Mouse (Mus musculus) embryonic facial prominence, embryonic 15.5 days (tissue): ENCODE measurements at regions not wholly inside any gene's neighbourhood (a gene's known extent, or its start where the extent isn't known, plus 50 kb on each side); places are given as distances from the start of the nearest gene placed in this dataset.

Experiments
- ATAC-seq: fragments of 200-750 bp; cut with Nextera tagmentation; 2 replicates; pipeline ENCODE4 v1.8.0; 2017; ENCODE audit warnings: low read depth, moderate TSS enrichment; ENCODE audit not compliant: insufficient number of reproducible peaks, low FRiP score, low TSS enrichment
- H3K27ac ChIP-seq: fragments of 300-500 bp; sonication (generic); replicated peaks from 2 replicates; pipeline ENCODE4 v1.5.1; 2015; ENCODE audit warnings: mild to moderate bottlenecking, inconsistent platforms
- H3K27me3 ChIP-seq: fragments of 300-500 bp; sonication (generic); 2 replicates; pipeline ENCODE4 v1.6.1; 2015; ENCODE audit warnings: inconsistent platforms
- H3K36me3 ChIP-seq: fragments of 300-500 bp; sonication (generic); 2 replicates; pipeline ENCODE4 v1.6.1; 2015; ENCODE audit warnings: mild to moderate bottlenecking, inconsistent platforms
- H3K4me1 ChIP-seq: fragments of 300-500 bp; sonication (generic); 2 replicates; pipeline ENCODE4 v1.6.1; 2015; ENCODE audit warnings: inconsistent platforms
- H3K4me2 ChIP-seq: fragments of 300-500 bp; sonication (generic); replicated peaks from 2 replicates; pipeline ENCODE4 v1.6.1; 2015; ENCODE audit warnings: mild to moderate bottlenecking, inconsistent platforms
- H3K4me3 ChIP-seq: fragments of 300-500 bp; sonication (generic); replicated peaks from 2 replicates; pipeline ENCODE4 v1.5.1; 2015; ENCODE audit warnings: mild to moderate bottlenecking, inconsistent platforms
- H3K9ac ChIP-seq: fragments of 300-500 bp; sonication (generic); 2 replicates; pipeline ENCODE4 v1.6.1; 2015; ENCODE audit warnings: inconsistent platforms
- H3K9me3 ChIP-seq: fragments of 300-500 bp; sonication (generic); replicated peaks from 2 replicates; pipeline ENCODE4 v1.6.1; 2016; ENCODE audit warnings: inconsistent platforms
- WGBS: fragments of 180-500 bp; shearing (Covaris S2); methylation state at CpG from one replicate; pipeline ENCODE4 v1.1.7; 2015; 5-methylcytosine and 5-hydroxymethylcytosine counted together

DNA sequence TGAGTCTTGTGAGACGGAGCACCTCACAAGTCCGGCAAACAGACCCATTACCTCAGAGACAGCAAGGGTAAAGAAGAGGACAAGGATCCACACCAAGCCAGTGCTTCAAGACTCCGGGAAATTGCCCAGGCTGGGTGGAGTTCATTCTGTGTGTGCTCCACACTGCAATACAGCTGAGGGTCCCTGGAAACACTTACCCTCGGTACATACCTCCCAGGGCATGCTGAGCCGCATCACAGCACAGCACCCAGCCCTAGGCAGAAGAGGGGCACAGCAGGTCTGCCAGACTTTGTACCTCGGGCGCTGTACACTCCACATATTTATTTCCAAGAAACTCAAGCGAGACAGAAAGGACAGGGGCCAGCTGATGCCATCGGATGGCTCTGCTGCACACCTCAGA, 54.5 kb upstream of the Cmc1 start:
- H3K9ac ChIP-seq, result no peak overlapping the region
- no peak for ATAC-seq
- no peaks in the 10 kb centered on the region for H3K36me3 ChIP-seq
- no peak overlapping the region for H3K4me3 ChIP-seq
- 77% methylated on average over 9 of the region's 9 CpGs for WGBS
- H3K27me3 ChIP-seq, result no peaks in the 10 kb centered on the region
- no peak overlapping the region for H3K4me2 ChIP-seq
- no peaks in the 10 kb centered on the region for H3K4me1 ChIP-seq
- no peaks in the 10 kb centered on the region for H3K9me3 ChIP-seq
- no peak overlapping the region for H3K27ac ChIP-seq

DNA sequence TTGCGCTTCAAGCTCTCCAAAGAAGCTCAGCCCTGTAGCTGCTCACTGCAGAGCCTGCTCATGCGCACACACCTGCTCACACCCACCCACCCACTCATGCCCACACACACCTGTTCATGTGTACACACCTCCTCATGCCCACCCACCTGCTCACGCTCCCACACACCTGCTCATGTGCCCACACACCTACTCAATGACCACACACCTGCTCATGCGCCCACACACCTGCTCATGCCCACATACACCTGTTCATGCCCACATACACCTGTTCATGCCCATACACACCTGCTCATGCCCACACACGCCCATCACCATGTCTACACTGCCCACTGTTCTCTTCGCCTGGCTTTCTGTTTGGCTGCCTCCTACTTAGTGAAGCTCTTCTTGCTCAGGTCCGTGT, 56.5 kb upstream of the Cmc1 start:
- Histone ChIP-seq H3K9ac (no peak overlapping the region), H3K36me3 (no peaks in the 10 kb centered on the region), H3K27me3 (no peaks in the 10 kb centered on the region), H3K4me1 (no peaks in the 10 kb centered on the region), H3K27ac (no peak overlapping the region), H3K4me2 (no peak overlapping the region), H3K4me3 (no peak overlapping the region), H3K9me3 (no peaks in the 10 kb centered on the region)
- no peak for ATAC-seq
- WGBS, result 87% methylated on average over 7 of the region's 7 CpGs

DNA sequence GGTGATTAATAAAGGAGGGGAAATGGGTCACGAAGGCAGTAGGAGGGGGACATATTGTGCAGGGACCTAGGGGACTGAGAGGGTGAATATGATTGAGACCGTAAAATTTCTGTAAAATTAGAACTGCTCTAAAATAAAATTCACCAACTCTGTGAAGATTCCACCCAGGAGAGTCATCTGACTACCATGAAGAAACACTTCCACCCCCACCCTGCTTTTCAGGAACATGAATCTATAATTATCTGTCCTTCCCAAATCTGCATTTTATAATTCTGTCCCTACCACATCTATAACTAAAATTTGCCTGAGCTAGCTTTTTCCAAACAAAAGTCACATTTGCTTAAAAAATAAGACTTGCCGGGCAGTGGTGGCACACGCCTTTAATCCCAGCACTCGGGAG, 69.7 kb upstream of the Cmc1 start:
- ATAC-seq, result no peak
- Histone ChIP-seq H3K4me2 (no peak overlapping the region), H3K4me1 (no peaks in the 10 kb centered on the region), H3K27me3 (no peaks in the 10 kb centered on the region), H3K9me3 (no peaks in the 10 kb centered on the region), H3K4me3 (no peak overlapping the region), H3K9ac (no peak overlapping the region), H3K36me3 (no peaks in the 10 kb centered on the region), H3K27ac (no peak overlapping the region)
- WGBS, result 86% methylated on average over 5 of the region's 5 CpGs

DNA sequence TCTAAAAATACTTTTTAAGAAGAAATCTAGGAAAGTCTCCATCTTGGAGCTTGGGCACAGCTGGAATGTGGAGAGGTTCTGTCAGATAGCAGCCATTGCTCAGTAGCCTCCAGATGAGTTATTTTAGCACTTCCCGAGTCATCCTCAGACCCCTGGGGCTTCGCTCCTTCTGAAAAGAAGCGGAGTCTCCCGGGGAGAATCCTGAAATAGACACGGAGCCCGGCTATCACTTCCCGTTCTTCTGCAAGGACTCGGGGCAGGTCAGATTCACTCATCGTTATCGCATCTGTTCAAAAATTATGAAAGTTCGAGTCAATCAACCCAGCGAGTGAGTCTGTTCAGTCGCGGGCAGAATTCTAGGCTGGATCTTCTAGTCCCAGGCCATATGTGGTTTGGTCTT, 71.2 kb upstream of the Cmc1 start:
- no peak overlapping the region for H3K9ac ChIP-seq
- no peaks in the 10 kb centered on the region for H3K4me1 ChIP-seq
- no peak overlapping the region for H3K4me3 ChIP-seq
- ATAC-seq, result no peak
- no peak overlapping the region for H3K27ac ChIP-seq
- no peaks in the 10 kb centered on the region for H3K36me3 ChIP-seq
- H3K9me3 ChIP-seq, result no peaks in the 10 kb centered on the region
- WGBS, result 78% methylated on average over 14 of the region's 14 CpGs
- H3K4me2 ChIP-seq, result no peak overlapping the region
- H3K27me3 ChIP-seq, result no peaks in the 10 kb centered on the region

DNA sequence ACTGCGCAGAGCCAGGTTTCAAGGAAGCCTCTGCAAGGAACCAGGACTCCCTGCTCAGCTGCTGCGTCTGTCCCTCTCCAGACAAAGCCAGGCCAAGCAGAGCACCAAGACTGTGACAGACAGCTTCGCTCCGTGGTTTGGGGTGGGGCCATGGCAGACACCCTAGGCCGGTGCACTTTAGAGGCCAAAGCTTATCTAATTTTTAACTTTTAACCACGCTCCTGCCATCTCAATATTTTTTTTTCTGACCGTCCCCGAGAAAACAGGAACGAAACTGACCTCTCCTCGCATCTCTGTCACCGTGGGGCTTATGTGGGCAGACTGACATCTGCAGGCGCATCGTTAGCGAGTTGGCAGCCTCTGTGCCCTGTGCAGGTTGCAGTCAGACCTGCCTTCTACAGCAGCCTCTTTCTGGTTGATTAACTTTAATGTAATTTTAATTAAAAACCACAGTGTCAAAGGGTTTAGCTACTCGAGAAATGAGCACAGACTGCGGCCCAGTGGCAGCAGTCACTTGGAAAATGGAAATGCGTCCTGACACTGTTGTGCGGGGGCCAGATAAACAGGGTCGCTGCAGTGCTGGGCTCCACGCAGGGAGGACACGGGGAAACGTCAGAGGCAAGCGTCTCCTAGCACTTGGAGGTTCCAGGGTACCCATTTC, 77.6 kb upstream of the Cmc1 start:
- no peaks in the 10 kb centered on the region for H3K36me3 ChIP-seq
- WGBS, result 54% methylated on average over 23 of the region's 23 CpGs
- H3K4me1 ChIP-seq, result no peaks in the 10 kb centered on the region

DNA sequence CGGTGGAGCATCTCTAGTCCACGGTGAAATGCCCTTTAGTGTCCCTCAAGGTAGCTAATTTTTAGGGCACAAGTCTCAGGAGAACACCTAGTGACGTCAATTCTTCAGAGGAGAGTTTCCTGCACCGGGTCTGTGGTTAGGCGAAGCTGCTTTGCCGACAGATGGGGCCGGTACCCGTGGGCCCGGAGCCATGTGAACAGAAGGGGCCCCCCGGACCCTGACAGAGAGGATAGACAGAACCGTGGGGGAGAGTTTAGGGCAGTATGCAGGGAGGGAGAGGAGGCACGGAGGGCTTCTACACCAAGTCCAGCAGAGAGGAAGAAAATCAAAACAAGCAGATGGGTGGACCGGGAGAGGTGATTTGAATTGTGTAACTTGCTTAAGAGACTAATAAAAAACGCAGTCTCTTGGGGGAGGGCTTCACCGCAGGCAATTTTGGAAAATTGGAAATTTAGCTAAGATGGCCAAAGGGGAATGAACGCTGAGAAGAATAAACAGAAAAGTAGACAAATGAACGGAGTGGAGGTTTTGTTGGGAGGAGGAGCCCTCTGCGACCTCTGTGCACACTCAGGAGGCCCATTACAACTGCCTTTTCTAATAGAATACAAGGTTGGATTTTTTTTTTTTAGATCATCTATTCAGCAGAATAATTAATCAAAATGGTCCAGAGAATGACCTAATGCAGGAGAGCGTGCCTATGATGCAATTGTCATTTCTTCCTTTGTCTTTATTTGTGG, 78.9 kb upstream of the Cmc1 start:
- no peak overlapping the region for H3K4me2 ChIP-seq
- H3K36me3 ChIP-seq, result no peaks in the 10 kb centered on the region
- H3K4me1 ChIP-seq, result no peaks in the 10 kb centered on the region
- no peak for ATAC-seq
- H3K27me3 ChIP-seq, result no peaks in the 10 kb centered on the region
- no peak overlapping the region for H3K9ac ChIP-seq
- H3K4me3 ChIP-seq, result no peak overlapping the region
- WGBS, result 68% methylated on average over 19 of the region's 19 CpGs
- no peaks in the 10 kb centered on the region for H3K9me3 ChIP-seq
- H3K27ac ChIP-seq, result no peak overlapping the region

More for the DNA sequence above, 77.6 kb upstream of the Cmc1 start:
- H3K27me3 ChIP-seq, result no peaks in the 10 kb centered on the region
- no peak overlapping the region for H3K4me3 ChIP-seq
- no peaks in the 10 kb centered on the region for H3K9me3 ChIP-seq
- H3K4me2 ChIP-seq, result no peak overlapping the region
- no peak overlapping the region for H3K9ac ChIP-seq
- ATAC-seq, result no peak
- H3K27ac ChIP-seq, result no peak overlapping the region

DNA sequence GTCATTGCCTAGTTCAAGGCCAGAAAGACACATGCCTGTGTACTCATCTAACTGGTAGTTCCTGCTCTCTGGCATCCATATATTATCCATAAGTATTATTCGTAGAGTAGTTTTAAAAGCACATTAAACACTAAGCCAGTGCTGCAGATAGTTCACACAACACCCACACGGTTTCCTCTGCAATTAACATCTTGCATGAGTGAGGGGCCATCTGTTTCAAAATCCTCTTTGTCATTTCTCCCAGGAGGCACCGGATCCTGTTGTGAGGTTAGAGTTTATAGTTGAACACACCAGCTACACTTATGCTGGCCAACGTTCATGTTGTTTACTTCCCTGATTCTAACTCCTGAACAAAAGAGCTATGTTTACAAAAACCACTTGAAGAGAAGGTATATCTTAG, 90.7 kb upstream of the Cmc1 start:
- H3K36me3 ChIP-seq, result no peaks in the 10 kb centered on the region
- H3K4me1 ChIP-seq, result no peaks in the 10 kb centered on the region
- WGBS, result 61% methylated on average over 4 of the region's 4 CpGs
- ATAC-seq, result no peak
- H3K27ac ChIP-seq, result no peak overlapping the region
- H3K4me3 ChIP-seq, result no peak overlapping the region
- no peaks in the 10 kb centered on the region for H3K27me3 ChIP-seq
- H3K9ac ChIP-seq, result no peak overlapping the region
- H3K9me3 ChIP-seq, result no peaks in the 10 kb centered on the region
- no peak overlapping the region for H3K4me2 ChIP-seq

DNA sequence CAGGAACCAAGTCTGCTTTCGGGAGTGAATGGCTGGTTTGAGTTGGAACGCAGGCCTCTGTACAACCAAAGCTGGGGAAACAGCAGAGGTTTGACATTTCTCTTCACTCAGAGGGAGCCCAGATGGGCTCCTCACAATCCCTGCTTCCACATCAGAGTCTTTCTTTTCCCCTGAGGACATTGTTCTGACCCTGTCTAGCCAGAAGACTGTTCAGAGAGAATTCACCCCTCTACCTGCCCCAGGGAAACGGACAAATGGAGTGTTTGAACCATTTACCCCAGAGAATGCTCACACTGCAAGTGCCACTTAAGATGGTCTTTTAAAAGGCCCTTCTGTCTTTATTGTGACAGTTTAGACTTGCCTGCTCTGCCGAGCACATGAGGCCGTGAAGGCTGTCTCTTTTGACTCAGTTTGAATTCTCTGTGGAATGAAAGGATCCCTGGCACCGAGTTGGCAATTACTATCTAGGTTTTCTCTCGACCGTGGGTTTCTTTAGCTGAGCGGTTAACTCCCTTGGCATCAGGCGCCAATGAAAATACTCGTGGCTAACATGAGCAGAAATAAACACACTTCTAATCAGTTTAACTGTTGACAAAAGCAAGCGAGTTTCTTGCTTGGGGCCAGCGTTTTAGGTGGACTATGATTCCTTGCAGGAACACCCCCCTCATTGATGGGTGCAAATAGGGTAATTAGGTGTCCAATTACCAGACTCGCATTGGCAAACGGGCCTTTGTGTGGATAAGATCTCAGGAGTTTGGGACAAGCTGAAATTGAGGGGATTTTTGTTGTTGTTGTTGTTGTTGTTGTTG, 97.0 kb upstream of the Cmc1 start:
- Histone ChIP-seq H3K4me3 (no peak overlapping the region), H3K9ac (no peak overlapping the region), H3K4me2 (no peak overlapping the region), H3K27ac (no peak overlapping the region), H3K4me1 (no peaks in the 10 kb centered on the region), H3K36me3 (no peaks in the 10 kb centered on the region), H3K27me3 (no peaks in the 10 kb centered on the region), H3K9me3 (no peaks in the 10 kb centered on the region)
- WGBS, result 26% methylated on average over 15 of the region's 15 CpGs
- ATAC-seq, result no peak

DNA sequence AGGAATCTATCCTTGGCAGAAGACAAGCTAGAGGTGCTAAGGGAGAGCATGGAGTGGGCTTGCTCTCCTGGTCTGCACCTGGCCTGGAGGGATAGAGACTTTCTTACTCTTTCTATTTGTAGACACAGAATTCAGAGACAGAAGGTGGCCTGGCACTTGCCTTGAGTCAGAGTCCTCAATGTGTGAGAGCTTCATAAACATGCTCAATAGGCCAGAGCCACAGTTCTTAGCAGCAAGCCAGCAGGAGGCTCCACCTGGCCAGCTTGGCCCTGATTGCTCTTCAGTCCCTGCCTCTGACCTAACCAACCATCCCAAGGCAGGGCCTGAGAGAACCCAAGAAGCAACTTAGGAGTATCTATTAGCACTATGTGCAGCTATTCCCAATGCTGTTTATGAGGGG, 103.9 kb upstream of the Cmc1 start:
- Histone ChIP-seq H3K27me3 (peaks cover 4% of the 10 kb centered on the region; the same call in 1 of the 2 replicates), H3K4me1 (no peaks in the 10 kb centered on the region), H3K4me3 (no peak overlapping the region), H3K9me3 (no peaks in the 10 kb centered on the region), H3K9ac (no peak overlapping the region), H3K36me3 (no peaks in the 10 kb centered on the region), H3K27ac (no peak overlapping the region), H3K4me2 (no peak overlapping the region)
- ATAC-seq, result no peak

DNA sequence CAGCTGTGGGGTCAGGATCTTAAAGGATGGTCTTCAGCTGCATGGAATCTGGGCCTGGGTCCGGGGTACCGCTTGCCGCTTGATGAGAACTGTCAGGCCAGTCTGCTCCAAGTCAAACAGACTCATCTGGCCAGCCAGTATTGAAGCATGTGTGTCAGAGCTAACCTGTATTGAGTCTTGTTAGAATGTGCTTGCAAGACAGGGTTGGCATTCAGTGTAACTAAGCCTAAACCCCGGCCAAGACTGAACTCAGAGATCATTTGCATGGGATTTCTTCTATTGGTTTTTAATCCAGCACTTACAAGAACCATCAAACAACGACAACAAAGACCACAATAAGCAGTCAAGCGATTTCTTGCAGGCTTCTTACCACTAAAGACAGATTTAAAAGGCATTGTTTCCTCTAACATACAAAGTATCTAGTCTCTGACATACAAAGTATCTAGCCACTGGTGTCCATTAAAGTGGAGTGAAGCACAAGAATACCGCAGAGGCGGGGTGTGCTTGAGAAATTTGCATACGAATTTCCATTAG, 105.3 kb upstream of the Cmc1 start:
- H3K9me3 ChIP-seq, result no peaks in the 10 kb centered on the region
- no peaks in the 10 kb centered on the region for H3K36me3 ChIP-seq
- H3K4me2 ChIP-seq, result no peak overlapping the region
- ATAC-seq, result no peak
- no peak overlapping the region for H3K9ac ChIP-seq
- H3K4me1 ChIP-seq, result no peaks in the 10 kb centered on the region
- WGBS, result 41% methylated on average over 9 of the region's 9 CpGs
- peaks cover 4% of the 10 kb centered on the region; the same call in 1 of the 2 replicates for H3K27me3 ChIP-seq
- no peak overlapping the region for H3K4me3 ChIP-seq
- no peak overlapping the region for H3K27ac ChIP-seq

DNA sequence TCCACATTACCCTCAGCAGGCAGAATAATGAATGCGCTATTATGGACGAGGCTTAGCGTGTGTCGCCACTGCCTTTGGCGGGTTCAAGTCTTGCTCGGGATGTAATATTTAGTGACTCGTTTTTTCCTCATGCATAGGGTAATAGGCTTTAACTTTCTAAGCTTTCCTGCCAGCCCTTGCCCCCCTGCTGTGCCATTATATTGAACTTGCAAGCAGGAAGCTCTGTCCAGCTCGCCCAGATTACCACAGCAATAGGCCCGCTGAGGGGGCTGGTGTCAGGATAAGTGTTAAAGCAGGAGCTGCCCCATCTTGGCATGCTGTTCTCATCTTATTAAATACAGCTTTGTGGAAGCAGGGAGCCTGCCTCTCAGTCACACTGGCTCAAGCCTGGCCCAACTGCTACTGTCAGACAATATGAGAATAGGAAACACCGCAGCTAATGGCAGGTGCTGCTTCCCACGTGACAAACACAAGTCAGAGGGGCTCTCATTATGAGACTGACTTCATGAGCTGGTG, 105.8 kb upstream of the Cmc1 start:
- H3K4me3 ChIP-seq, result no peak overlapping the region
- ATAC-seq, result no peak
- 15% methylated on average over 11 of the region's 11 CpGs for WGBS

More for the DNA sequence above, 105.8 kb upstream of the Cmc1 start:
- Histone ChIP-seq H3K9me3 (no peaks in the 10 kb centered on the region), H3K36me3 (no peaks in the 10 kb centered on the region), H3K27me3 (peaks cover 4% of the 10 kb centered on the region; the same call in 1 of the 2 replicates), H3K4me2 (no peak overlapping the region), H3K9ac (no peak overlapping the region), H3K4me1 (no peaks in the 10 kb centered on the region), H3K27ac (no peak overlapping the region)
